In the genomic region with DNA sequence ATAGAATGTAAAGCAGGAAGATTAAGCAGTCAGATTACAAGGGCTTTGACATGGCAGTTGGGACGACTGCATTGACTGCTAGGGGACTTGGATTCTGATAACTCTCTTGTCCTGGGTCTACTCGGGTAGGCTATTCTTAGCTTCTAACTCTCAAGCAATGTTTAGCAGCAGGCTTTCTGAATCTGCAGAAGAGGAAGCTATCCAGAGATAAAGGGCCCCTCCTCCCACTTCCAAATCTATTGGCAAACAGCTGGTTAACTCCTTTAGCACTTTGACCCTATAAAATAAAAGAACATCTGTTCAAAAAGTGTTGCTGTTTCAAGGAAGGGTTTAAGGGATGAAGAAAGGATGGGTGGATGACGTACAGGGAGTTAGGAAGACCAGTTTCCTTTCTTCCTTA, we compare ENCODE assay signal across 16 mouse cellular contexts.
"Had no signal": no experiment of that assay in that cellular context is flagged by ENCODE, and none has a peak within 500 bp of the region (broad histone marks: within the 10 kb centered on the region; RNA-seq: fewer than 3 reads in every experiment).

No protein-coding gene starts in this region.

- H3K9me3 ChIP-seq: limb, embryonic 12.5 days; liver, embryonic 13.5 days; lung, embryonic 15.5 days; midbrain, embryonic 13.5 days; neural tube, embryonic 15.5 days had no signal

- H3K4me2 ChIP-seq: limb, embryonic 12.5 days; liver, embryonic 13.5 days; lung, embryonic 15.5 days; midbrain, embryonic 13.5 days; neural tube, embryonic 15.5 days had no signal

- H3K27me3 ChIP-seq: limb, embryonic 12.5 days; liver, embryonic 13.5 days; lung, embryonic 15.5 days; midbrain, embryonic 13.5 days; neural tube, embryonic 15.5 days had no signal

- DNase-seq: kidney, postnatal 10 days; kidney, postnatal 4 days; liver; liver, embryonic 13.5 days; liver, postnatal 0 days; lung, postnatal 14 days; right cerebral cortex, adult 18-20 months; right cerebral cortex, postnatal 25 days; thymus, postnatal 4 days had no signal

- ATAC-seq: liver, postnatal 0 days; midbrain, embryonic 13.5 days had no signal

- H3K4me3 ChIP-seq: layer of hippocampus, adult 2 months; limb, embryonic 12.5 days; liver, embryonic 13.5 days; lung, embryonic 15.5 days; midbrain, embryonic 13.5 days; myocyte; neural tube, embryonic 15.5 days had no signal

- H3K27ac ChIP-seq: layer of hippocampus, adult 2 months; limb, embryonic 12.5 days; liver, embryonic 13.5 days; lung, embryonic 15.5 days; macrophage; midbrain, embryonic 13.5 days; neural tube, embryonic 15.5 days had no signal

- H3K36me3 ChIP-seq: limb, embryonic 12.5 days; liver, embryonic 13.5 days; lung, embryonic 15.5 days; midbrain, embryonic 13.5 days; neural tube, embryonic 15.5 days had no signal

- H3K4me1 ChIP-seq: limb, embryonic 12.5 days; lung, embryonic 15.5 days; midbrain, embryonic 13.5 days; neural tube, embryonic 15.5 days had no signal

- H3K9ac ChIP-seq: limb, embryonic 12.5 days; liver, embryonic 13.5 days; liver, postnatal 0 days; lung, embryonic 15.5 days; midbrain, embryonic 13.5 days; neural tube, embryonic 15.5 days had no signal
